Mouse (Mus musculus): ENCODE data around the gene Casd1. TPM values are rescaled to one million over a fixed set of nuclear protein-coding genes. Genes with fewer than 3 reads are reported as not detected.
A peak's percentile ranks its signal among the peaks of the same experiment; 100 is the strongest.

The Casd1 gene
- total and polyA plus RNA-seq, 3 experiments = 8.9 to 51.0 (median 35.0) TPM

DNA sequence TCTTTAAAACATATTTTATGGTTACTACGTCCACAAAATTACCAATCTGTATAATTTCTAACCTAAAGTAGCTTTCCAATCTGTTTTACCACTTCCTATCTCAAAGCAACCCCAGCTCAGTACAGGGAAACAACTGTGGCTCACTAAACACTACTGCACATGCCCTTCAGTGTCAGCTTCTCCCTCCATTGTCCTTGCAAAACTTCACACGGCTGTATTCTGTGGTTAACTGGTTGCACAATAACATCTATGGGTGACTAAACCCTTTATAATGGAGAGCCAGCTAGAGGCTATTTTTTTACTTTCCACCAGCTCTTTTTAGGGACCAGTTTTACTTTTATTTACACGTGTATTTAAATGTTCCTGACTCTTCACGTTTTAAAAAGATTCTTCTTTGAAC is 12.7 kb upstream of the Casd1 start:
- DNase-seq (ENCODE audit: low spot score) = no peak
- ATAC-seq (ENCODE audit: extremely low read depth, insufficient number of reproducible peaks, low FRiP score, poor library complexity, severe bottlenecking) = no peak
- H3K4me3 ChIP-seq (ENCODE audit: low read depth, low read length) = no peak overlapping the region
- H3K9me3 ChIP-seq (replicated peaks) = no peaks in the 10 kb centered on the region
- H3K36me3 ChIP-seq (replicated peaks) = no peaks in the 10 kb centered on the region
- H3K4me1 ChIP-seq (ENCODE audit: insufficient read depth, low read depth, low read length) = no peaks in the 10 kb centered on the region; the same call in 1 of the 2 replicates
- peaks cover 21% of the 10 kb centered on the region for H3K27me3 ChIP-seq (ENCODE audit: insufficient read depth, low read length)
- no peak for TF ChIP-seq POLR2AphosphoS5 (IDR thresholded peaks at IDR 0.05; ENCODE audit: insufficient replicate concordance, low read depth, low read length)
- no peak for TF ChIP-seq CTCF (IDR thresholded peaks at IDR 0.05; ENCODE audit: low read depth, low read length)
- TF ChIP-seq TAL1 (conservative IDR thresholded peaks at IDR 0.05; ENCODE audit: low read depth, low read length) = no peak

- Histone ChIP-seq H3K9me3 (replicated peaks) (no peaks in the 10 kb centered on the region), H3K27me3 (ENCODE audit: insufficient read depth, low read length) (peaks cover 17% of the 10 kb centered on the region), H3K4me1 (ENCODE audit: insufficient read depth, low read depth, low read length) (no peaks in the 10 kb centered on the region), H3K4me3 (ENCODE audit: low read depth, low read length) (no peak overlapping the region), H3K36me3 (replicated peaks) (no peaks in the 10 kb centered on the region)
- ATAC-seq (ENCODE audit: extremely low read depth, insufficient number of reproducible peaks, low FRiP score, poor library complexity, severe bottlenecking) (no peak), DNase-seq (ENCODE audit: low spot score) (no peak)
- TF ChIP-seq POLR2AphosphoS5 (IDR thresholded peaks at IDR 0.05; ENCODE audit: insufficient replicate concordance, low read depth, low read length) (no peak), GATA1 (IDR thresholded peaks at IDR 0.05; ENCODE audit: borderline replicate concordance, low read length) (no peak), GATA2 (IDR thresholded peaks at IDR 0.05; ENCODE audit: borderline replicate concordance, low read depth, low read length) (no peak), TAL1 (conservative IDR thresholded peaks at IDR 0.05; ENCODE audit: low read depth, low read length) (no peak), CTCF (IDR thresholded peaks at IDR 0.05; ENCODE audit: low read depth, low read length) (no peak)
These were observed 11.9 kb upstream of the Casd1 start for GRCm38 (mm10) chr6:4588722-4589121.

DNA sequence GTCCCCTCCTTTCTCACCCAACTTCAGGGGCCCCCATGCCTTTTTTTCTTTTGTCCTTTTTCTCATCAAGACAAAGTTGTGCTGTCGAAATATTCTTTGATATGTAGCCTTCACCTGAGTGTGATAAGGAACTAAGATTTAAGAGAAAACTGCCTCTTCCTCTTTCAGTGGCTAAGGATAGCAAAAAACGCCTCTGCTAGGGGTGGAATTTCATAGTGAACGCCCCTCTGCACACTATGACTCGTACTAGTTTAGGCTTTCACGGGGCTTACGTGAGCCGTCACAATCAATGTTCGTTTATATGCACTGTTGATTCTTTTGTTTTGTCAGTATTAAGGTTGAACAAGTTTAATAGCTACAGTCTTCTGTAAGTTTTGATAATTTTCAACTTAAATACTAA is 10.6 kb upstream of the Casd1 start:
- no peak for ATAC-seq (ENCODE audit: extremely low read depth, insufficient number of reproducible peaks, low FRiP score, poor library complexity, severe bottlenecking)
- no peak for DNase-seq (ENCODE audit: low spot score)
- peaks cover 21% of the 10 kb centered on the region for H3K27me3 ChIP-seq (ENCODE audit: insufficient read depth, low read length)
- H3K4me3 ChIP-seq (ENCODE audit: low read depth, low read length) = no peak overlapping the region
- TF ChIP-seq POLR2AphosphoS5 (IDR thresholded peaks at IDR 0.05; ENCODE audit: insufficient replicate concordance, low read depth, low read length) = no peak
- H3K9me3 ChIP-seq (replicated peaks) = no peaks in the 10 kb centered on the region
- no peaks in the 10 kb centered on the region for H3K36me3 ChIP-seq (replicated peaks)
- no peaks in the 10 kb centered on the region for H3K4me1 ChIP-seq (ENCODE audit: insufficient read depth, low read depth, low read length)

DNA sequence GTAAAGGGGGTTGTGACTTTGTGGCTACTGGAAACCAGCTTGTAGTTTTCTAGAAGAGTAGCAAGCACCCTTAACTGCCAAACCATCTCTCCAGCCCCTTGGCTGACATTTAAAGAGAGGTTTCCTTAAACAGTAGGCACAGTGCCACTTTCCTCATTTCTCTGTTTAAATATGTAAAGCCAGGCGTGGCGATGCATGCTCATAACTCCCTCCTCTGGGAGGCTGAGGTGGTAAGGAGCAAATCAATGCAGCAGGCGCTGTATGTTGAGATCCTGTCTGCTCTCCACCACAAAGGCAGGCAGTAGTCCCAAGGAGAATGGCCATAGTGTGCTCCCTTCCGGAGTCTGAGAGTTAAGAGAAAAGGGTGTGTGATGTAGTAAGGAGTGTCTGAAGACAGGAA is 2.9 kb upstream of the Casd1 start:
- TF ChIP-seq POLR2AphosphoS5 (IDR thresholded peaks at IDR 0.05; ENCODE audit: insufficient replicate concordance, low read depth, low read length) (no peak), TAL1 (conservative IDR thresholded peaks at IDR 0.05; ENCODE audit: low read depth, low read length) (no peak), GATA2 (IDR thresholded peaks at IDR 0.05; ENCODE audit: borderline replicate concordance, low read depth, low read length) (no peak), GATA1 (IDR thresholded peaks at IDR 0.05; ENCODE audit: borderline replicate concordance, low read length) (no peak), CTCF (IDR thresholded peaks at IDR 0.05; ENCODE audit: low read depth, low read length) (no peak)
- Histone ChIP-seq H3K4me1 (ENCODE audit: insufficient read depth, low read depth, low read length) (peaks cover 22% of the 10 kb centered on the region), H3K36me3 (replicated peaks) (peaks cover under 1% of the 10 kb centered on the region), H3K9me3 (replicated peaks) (no peaks in the 10 kb centered on the region), H3K4me3 (ENCODE audit: low read depth, low read length) (no peak overlapping the region), H3K27me3 (ENCODE audit: insufficient read depth, low read length) (peaks cover 8% of the 10 kb centered on the region)
- ATAC-seq (ENCODE audit: extremely low read depth, insufficient number of reproducible peaks, low FRiP score, poor library complexity, severe bottlenecking) (no peak), DNase-seq (ENCODE audit: low spot score) (no peak)

GRCm38 (mm10) chr6:4600085-4600657 is 468 bp upstream of the Casd1 start:
- DNase-seq (ENCODE audit: low spot score) (peak; percentile 4), ATAC-seq (ENCODE audit: extremely low read depth, insufficient number of reproducible peaks, low FRiP score, poor library complexity, severe bottlenecking) (0 out of 2 replicates have a peak, but pooled peaks have one; percentile 10)
- H3K9me3 ChIP-seq (replicated peaks) = no peaks in the 10 kb centered on the region
- peaks cover 25% of the 10 kb centered on the region for H3K4me1 ChIP-seq (ENCODE audit: insufficient read depth, low read depth, low read length)
- peaks cover 3% of the 10 kb centered on the region; the same call in 1 of the 2 replicates for H3K27me3 ChIP-seq (ENCODE audit: insufficient read depth, low read length)
- TF ChIP-seq TAL1 (conservative IDR thresholded peaks at IDR 0.05; ENCODE audit: low read depth, low read length) (no peak), POLR2AphosphoS5 (IDR thresholded peaks at IDR 0.05; ENCODE audit: insufficient replicate concordance, low read depth, low read length) (no peak), GATA1 (IDR thresholded peaks at IDR 0.05; ENCODE audit: borderline replicate concordance, low read length) (no peak)
- peak overlapping the region; percentile 86 for H3K4me3 ChIP-seq (ENCODE audit: low read depth, low read length)
- peaks cover 5% of the 10 kb centered on the region for H3K36me3 ChIP-seq (replicated peaks)

DNA sequence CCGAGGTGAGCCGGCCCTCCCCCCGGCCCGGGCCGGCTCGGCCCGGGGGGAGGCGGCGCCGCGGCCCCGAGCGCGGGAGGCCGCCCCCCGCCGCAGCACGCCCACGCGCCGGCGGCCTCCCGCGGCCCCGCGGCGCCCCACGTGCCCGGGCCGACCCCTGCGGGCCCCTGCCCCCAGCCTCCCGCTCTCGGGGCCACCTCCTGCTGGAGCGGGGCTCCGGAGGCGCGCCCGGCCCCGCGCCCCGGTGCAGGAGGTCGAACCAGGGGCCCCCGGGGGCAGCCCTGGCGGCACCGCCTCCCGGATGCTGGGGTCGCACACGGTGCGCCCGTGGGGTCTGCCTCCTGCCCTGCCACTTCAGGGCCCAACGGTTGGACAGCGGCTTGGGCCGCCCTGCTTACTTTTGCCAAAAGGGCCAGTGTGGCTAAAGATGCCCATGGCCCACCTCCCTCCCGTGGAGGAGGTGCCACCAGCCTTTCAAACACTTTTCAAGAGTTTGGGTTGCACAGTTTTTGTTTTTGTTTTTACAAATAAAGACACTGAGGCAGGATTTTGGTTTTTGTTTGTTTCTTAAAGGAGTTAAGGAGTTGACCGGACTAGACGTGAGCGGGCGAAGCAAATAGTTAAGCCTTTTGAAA is 775 bp downstream of the Casd1 start:
- TF ChIP-seq POLR2AphosphoS5 (IDR thresholded peaks at IDR 0.05; ENCODE audit: insufficient replicate concordance, low read depth, low read length) = no peak
- TF ChIP-seq GATA1 (IDR thresholded peaks at IDR 0.05; ENCODE audit: borderline replicate concordance, low read length) = no peak
- no peak for TF ChIP-seq TAL1 (conservative IDR thresholded peaks at IDR 0.05; ENCODE audit: low read depth, low read length)
- no peak for TF ChIP-seq GATA2 (IDR thresholded peaks at IDR 0.05; ENCODE audit: borderline replicate concordance, low read depth, low read length)
- no peak for TF ChIP-seq CTCF (IDR thresholded peaks at IDR 0.05; ENCODE audit: low read depth, low read length)
- H3K4me3 ChIP-seq (ENCODE audit: low read depth, low read length) = peak overlapping the region; percentile 86
- H3K36me3 ChIP-seq (replicated peaks) = peaks cover 11% of the 10 kb centered on the region
- peaks cover 26% of the 10 kb centered on the region for H3K4me1 ChIP-seq (ENCODE audit: insufficient read depth, low read depth, low read length)
- DNase-seq (ENCODE audit: low spot score) = peak; percentile 68
- H3K9me3 ChIP-seq (replicated peaks) = no peaks in the 10 kb centered on the region
- peaks cover 3% of the 10 kb centered on the region; the same call in 1 of the 2 replicates for H3K27me3 ChIP-seq (ENCODE audit: insufficient read depth, low read length)
- no peak for ATAC-seq (ENCODE audit: extremely low read depth, insufficient number of reproducible peaks, low FRiP score, poor library complexity, severe bottlenecking)
